Mouse (Mus musculus) spleen, adult 12 weeks (tissue): Measurements from ENCODE around the gene Msh6.
"Not testable (repeated sequence)": the region's sequence is repeated elsewhere in the genome, so short reads cannot be mapped to it uniquely, and the experiment has no call there.

Source experiments
- DNase-seq: peaks from one replicate; pipeline ENCODE4 v3.0.0; 2022; ENCODE audit warnings: low spot score

Msh6 gene

GRCm38 (mm10) chr17:87979696-87980095 lies 4.8 kb downstream of the Msh6 start:
- DNase-seq: not testable (repeated sequence)

DNA sequence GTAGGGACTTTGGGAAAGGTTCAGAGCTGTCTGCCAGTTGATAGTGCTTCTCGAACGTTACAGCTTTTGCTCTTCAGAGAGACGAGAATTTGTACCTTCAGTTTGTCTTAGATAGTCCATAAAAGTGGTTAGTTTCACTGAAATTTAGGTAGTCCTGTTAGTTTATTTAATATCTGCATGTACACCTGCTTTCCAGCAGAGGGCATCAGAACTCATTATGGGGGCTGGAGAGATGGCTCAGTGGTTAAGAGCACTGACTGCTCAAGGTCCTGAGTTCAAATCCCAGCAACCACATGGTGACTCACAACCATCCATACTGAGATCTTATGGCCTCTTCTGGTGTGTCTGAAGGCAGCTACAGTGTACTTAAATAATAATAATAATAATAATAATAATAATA lies 7.2 kb downstream of the Msh6 start:
- no peak for DNase-seq

DNA sequence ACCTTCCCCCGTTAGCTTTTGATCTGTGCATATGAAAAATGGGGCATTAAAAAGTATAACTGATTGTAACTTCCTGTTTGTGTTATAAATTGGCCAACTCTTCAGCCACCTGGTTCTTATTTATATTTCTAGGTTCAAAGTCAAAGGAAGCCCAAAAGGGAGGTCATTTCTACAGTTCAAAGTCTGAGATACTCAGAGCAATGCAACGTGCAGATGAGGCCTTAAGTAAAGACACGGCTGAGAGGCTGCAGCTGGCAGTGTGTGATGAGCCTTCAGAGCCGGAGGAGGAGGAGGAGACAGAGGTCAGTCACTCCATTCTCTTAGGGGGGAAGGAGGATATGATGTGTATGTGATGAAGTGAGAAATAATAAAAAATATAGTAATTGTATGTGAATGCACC lies 8.5 kb downstream of the Msh6 start:
- no peak for DNase-seq

- no peak for DNase-seq
Observed at GRCm38 (mm10) chr17:87984440-87985214, 9.8 kb downstream of the Msh6 start.

DNA sequence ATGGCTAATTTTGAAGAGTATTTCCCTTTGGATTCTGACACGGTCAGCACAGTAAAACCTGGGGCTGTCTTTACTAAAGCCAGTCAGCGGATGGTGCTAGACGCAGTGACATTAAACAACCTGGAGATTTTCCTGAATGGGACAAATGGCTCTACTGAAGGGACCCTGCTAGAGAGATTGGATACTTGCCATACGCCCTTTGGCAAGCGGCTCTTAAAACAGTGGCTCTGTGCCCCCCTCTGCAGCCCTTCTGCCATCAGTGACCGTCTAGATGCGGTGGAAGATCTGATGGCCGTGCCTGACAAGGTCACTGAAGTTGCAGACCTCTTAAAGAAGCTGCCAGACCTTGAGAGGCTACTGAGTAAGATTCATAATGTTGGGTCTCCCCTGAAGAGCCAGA lies 11.1 kb downstream of the Msh6 start:
- DNase-seq: no peak

DNA sequence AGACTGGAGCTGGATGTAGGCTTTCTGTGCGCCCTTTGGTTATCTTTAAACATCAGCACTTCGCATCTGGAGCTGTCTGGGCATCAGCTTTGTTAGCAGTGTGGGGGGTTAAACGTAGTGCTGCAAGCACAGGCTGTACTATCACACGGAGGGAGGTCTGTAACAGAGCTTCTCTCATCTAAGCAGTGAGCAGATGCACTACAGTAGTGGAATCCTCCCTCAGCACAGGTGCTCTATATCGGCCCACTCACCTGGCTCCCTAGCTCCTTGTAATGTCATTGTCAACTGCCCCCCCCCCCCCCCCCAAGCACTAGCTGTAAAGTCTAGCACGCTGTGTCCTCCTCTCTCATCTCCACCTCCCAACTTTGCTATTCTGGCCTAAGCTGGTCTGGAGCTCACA lies 12.6 kb downstream of the Msh6 start:
- no peak for DNase-seq

DNA sequence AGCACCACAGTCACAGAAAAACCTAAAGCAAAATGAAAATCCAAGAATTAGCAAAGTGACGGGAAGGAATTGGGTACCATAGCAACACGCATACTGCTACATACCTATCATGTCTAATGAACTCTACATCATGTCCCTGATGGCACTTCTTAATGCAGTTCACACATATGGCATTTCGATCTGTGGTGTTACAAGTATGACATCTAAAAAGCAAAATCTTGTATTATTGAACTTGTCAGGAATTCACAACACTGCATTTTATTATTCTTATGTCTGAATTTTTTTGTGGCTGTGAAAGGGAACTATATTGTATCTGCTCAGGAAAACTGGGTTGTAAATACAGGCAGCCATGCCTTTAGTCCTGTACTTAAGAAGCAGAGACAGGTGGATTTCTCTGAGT lies 17.3 kb downstream of the Msh6 start:
- no peak for DNase-seq

GRCm38 (mm10) chr17:87993338-87993737 lies 18.5 kb downstream of the Msh6 start:
- no peak for DNase-seq

- DNase-seq: no peak
Observed at GRCm38 (mm10) chr17:87997808-87998207, 22.9 kb downstream of the Msh6 start.

DNA sequence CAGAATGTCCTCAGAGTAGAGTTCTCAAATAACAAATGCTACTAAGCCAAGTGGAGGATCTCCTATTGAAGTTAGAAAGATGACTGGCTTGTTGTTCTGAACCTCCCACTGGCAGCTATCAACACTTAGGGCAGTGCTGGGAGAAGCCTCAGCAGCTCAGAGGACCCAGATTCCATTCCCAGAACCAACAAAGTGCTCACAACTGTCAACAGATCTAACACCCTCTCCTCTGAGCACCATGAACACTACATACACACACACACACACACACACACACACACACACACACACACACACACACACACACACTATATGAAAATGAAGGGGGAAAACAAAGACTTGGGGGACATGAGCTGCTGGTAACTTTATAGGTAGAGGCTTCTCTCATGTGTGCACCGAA lies 30.0 kb downstream of the Msh6 start:
- DNase-seq: no peak

DNA sequence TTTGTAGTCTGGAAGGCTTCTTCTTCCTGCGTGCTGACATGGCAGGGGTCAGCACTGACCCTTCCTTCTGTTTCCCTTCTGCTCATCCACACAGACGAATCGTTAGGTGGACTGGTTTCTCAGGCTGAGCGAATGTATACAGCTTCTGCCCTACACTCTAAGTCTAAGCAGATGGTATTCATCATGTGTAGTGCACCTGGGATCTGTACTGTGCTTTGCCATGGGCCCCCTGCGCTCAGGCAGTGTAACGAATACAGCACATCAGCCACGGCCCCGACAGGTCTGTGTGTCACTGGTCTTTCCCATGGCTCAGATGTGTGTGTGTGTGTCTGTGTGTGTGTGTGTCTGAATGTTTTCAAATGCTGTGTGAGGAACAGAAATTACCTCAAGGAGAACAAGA lies 32.1 kb downstream of the Msh6 start:
- no peak for DNase-seq

DNA sequence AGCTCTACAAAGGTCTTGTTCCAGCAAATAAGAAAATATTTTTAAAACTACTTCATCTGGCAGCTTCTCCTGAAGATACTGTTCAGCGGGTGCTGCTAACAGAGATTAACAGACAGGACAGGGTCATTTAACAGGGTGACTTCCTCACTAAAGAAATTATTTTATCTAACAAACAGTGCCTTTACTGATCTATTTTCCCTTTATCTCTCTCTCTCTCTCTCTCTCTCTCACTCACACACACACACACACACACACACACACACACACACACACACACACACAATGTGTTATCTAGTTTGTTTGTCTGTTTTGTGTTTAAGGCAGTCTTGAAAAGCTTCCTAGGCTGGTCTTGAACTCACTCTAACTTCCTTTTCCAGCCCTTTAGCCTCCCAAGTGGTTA lies 39.6 kb downstream of the Msh6 start:
- DNase-seq: no peak

DNA sequence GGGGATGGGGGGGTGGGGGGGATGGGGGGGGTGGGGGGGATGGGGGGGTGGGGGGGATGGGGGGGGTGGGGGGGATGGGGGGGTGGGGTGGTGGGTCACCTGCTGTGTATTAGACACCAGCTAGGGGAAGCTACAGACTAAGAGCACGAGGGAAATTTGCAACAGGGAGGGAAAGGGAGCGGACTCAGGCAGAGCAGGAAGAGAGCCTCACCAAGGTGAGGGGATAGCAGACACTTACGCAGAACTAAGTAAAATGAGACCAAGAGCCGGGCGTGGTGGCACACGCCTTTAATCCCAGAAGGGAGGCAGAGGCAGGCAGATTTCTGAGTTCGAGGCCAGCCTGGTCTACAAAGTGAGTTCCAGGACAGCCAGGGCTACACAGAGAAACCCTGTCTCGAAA lies 41.2 kb downstream of the Msh6 start:
- not testable (repeated sequence) for DNase-seq

- no peak for DNase-seq
Observed at GRCm38 (mm10) chr17:88023924-88024323, 49.1 kb downstream of the Msh6 start.

DNA sequence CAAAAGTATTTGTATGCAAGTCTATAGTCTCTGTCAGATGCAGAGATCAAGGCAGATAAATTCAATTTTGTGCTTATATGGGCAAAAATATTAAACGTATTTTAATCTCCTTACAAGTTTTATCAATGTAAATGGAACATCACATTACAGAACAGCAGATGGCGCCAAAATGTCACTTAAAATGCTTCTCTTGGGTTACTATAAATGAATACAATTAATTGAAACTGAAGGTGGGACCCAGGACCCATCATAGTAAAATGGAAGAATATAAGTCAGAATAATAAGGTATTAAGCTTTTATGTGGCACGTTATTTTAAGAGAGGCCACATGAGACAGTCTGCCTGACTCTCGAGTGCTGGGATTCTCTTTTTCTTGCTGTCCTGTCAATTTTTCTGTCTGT lies 50.4 kb downstream of the Msh6 start:
- no peak for DNase-seq

DNA sequence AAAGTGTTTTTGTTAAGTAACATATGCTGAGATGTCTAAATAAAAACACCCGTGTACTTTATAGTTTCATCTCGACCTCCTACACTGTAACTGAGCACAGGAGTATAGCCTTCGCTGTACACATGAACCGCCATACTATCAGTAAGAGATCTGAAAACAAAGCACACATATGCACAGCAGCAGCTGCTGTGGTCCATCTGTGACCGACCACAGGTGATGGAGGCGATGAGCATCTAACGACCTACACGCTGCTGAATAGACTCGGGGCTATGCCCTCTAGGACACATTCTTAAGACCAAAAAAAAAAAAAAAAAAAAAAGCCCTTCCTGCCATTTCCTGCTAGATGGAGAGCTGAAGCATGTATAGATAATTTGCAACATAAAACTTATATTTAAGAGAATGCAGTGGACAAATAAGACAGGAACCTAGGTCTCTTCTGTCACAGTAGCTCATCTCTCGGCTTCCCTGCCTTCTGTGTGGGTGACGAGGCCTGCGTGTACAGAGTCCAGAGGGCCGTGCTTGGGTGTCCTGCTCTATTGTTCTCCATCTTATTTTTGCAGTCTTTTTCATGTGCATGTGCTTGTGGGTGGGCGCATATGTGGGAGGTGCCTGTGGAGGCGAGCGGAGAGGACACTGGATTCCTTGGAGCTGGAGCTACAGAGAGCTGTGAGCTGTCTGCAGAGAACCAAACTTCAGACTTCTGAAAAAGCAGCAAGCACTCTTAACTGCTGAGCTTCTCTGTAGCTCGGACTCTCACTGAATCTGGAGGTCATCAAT lies 54.5 kb downstream of the Msh6 start:
- no peak for DNase-seq

DNA sequence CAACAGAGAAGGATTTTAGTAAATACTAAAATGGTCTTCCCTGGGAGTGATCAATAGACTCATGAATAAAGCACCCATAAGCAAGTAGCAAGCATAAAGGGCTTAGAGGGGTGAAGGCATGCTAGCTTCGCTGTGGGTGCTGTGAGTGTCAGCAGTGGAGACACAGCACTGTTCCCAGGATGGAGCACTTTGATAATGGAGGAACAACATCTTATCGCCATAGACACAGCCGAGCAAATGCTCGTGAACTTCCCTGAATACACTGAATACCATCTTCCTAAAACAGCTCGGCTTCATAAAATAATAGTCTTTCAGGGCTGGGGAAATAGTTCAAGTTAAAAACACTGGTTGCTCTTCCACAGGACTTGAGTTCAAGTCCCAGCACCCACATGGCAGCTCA lies 56.9 kb downstream of the Msh6 start:
- DNase-seq: no peak

DNA sequence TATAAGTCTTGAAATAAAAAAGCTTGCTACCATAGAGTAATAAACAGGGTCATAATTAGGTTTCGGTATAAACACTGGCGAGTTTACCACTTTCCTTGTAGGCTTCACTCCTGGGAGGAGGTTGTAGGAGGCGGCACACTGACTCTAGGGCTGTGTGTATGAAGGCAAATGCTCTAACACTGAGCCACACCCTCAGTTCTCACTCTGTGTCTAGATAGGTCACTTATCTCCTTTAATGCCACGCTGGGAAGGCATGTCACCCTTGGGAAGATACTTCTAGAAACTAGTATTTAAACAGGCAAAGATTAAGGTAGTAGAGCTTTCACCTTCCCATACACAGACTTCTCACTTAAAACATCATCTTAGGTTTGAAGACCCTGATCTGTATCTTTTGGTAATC lies 59.6 kb downstream of the Msh6 start:
- DNase-seq: no peak
